Mouse (Mus musculus) liver, embryonic 11.5 days (tissue): ENCODE data around the gene Xrcc6. TPM values are rescaled to one million over a fixed set of nuclear protein-coding genes. Genes with fewer than 3 reads are reported as not detected.
A peak's percentile ranks its signal among the peaks of the same experiment; 100 is the strongest.

Experiments used
- ATAC-seq: fragments of 200-750 bp; cut with Nextera tagmentation; replicated peaks from 2 replicates; pipeline ENCODE4 v1.8.0; 2017; ENCODE audit warnings: moderate number of reproducible peaks, mild to moderate bottlenecking, moderate TSS enrichment, moderate library complexity; ENCODE audit not compliant: low FRiP score
- DNase-seq: peaks from one replicate; pipeline ENCODE4 v3.0.0-alpha.2; 2017; ENCODE audit warnings: low spot score
- H3K27ac ChIP-seq: fragments of 300-500 bp; sonication (generic); 2 replicates; pipeline ENCODE4 v1.5.1; 2014; ENCODE audit warnings: mild to moderate bottlenecking, low read depth, low read length, control low read depth
- H3K27me3 ChIP-seq: fragments of 300-500 bp; sonication (generic); replicated peaks from 2 replicates; pipeline ENCODE4 v1.6.1; 2014; ENCODE audit warnings: low read length, mixed read lengths; ENCODE audit not compliant: control insufficient read depth, insufficient read depth
- H3K36me3 ChIP-seq: fragments of 300-500 bp; sonication (generic); 2 replicates; pipeline ENCODE4 v1.6.1; 2014; ENCODE audit warnings: mild to moderate bottlenecking, low read length, moderate library complexity, mixed read lengths; ENCODE audit not compliant: control insufficient read depth, insufficient read depth
- H3K4me1 ChIP-seq: fragments of 300-500 bp; sonication (generic); replicated peaks from 2 replicates; pipeline ENCODE4 v1.6.1; 2014; ENCODE audit warnings: low read length, mixed read lengths; ENCODE audit not compliant: control insufficient read depth, insufficient read depth
- H3K4me2 ChIP-seq: fragments of 300-500 bp; sonication (generic); 2 replicates; pipeline ENCODE4 v1.6.1; 2014; ENCODE audit warnings: mild to moderate bottlenecking, control low read depth, moderate library complexity
- H3K4me3 ChIP-seq: fragments of 300-500 bp; sonication (generic); 2 replicates; pipeline ENCODE4 v1.5.1; 2014; ENCODE audit warnings: low read depth, low read length, control low read depth
- H3K9ac ChIP-seq: fragments of 300-500 bp; sonication (generic); 2 replicates; pipeline ENCODE4 v1.6.1; 2014; ENCODE audit warnings: low read depth, low read length, control low read depth
- H3K9me3 ChIP-seq: fragments of 300-500 bp; sonication (generic); 2 replicates; pipeline ENCODE4 v1.6.1; 2016; ENCODE audit warnings: low read length, inconsistent platforms, mixed read lengths; ENCODE audit not compliant: control insufficient read depth
- WGBS: fragments of 180-500 bp; shearing (Covaris S2); extraction: QIAGEN DNeasy Blood & Tissue Kit; methylation state at CpG from one replicate; pipeline ENCODE4 v1.1.7; 2014; 5-methylcytosine and 5-hydroxymethylcytosine counted together
- polyA plus RNA-seq: library from polyadenylated mRNA; unstranded; fragments of >200 nt; fragmentation: Nextera tagmentation; extraction: Ambion mirVana; gene quantifications from 2 replicates; pipeline ENCODE4 v1.2.1, GENCODE M21; 2014

Xrcc6 gene
- polyA plus RNA-seq, 1 experiment from 2014 or later: 133 TPM

DNA sequence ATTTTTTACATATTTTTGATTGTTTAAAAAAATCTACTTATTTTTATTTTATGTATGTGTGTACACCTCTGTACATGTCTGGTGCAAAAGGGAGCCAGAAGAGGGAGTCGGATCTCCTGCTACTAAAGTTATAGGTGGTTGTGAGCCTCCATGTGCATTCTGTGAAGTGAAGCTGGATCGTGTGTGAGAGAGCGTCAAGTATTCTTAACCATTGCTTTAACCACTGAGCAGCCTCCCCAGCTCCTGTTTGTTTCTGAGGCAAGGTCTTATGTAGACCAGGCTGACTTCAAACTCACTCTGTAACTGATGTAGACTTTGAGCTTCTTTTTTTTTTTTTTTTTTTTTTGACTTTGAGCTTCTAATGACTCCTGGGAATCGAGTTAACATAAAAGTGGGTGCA is 29.8 kb downstream of the Xrcc6 start:
- ATAC-seq: no peak
- Histone ChIP-seq H3K4me3 (peak overlapping the region; percentile 37), H3K4me1 (peaks cover 19% of the 10 kb centered on the region), H3K36me3 (peaks cover 10% of the 10 kb centered on the region), H3K9ac (peak overlapping the region; percentile 53; the same call in 1 of the 2 replicates), H3K27ac (no peak overlapping the region), H3K9me3 (no peaks in the 10 kb centered on the region), H3K4me2 (peak overlapping the region; percentile 90), H3K27me3 (no peaks in the 10 kb centered on the region)
- 66% methylated on average over 4 of the region's 4 CpGs for WGBS
- DNase-seq: no peak

DNA sequence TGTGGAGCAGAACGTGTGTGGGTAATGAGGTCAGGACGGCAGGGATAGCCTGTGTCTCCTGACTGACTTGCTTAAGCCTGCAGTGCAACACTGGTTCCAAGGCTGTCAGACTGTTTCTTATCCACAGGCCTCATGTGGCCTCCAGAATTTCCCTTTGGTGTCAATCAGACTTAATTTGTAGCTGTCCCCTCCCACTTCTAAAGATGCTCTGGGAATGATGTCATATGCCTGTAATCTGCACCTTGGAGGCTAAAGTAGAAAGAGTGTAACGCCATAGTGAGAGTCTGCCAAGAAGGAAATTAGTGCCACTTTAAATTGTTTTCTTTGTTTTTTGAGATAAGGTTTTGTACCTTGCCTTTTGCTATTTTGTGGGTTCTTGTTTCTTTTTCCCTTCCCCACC is 31.7 kb downstream of the Xrcc6 start:
- H3K9me3 ChIP-seq: no peaks in the 10 kb centered on the region

DNA sequence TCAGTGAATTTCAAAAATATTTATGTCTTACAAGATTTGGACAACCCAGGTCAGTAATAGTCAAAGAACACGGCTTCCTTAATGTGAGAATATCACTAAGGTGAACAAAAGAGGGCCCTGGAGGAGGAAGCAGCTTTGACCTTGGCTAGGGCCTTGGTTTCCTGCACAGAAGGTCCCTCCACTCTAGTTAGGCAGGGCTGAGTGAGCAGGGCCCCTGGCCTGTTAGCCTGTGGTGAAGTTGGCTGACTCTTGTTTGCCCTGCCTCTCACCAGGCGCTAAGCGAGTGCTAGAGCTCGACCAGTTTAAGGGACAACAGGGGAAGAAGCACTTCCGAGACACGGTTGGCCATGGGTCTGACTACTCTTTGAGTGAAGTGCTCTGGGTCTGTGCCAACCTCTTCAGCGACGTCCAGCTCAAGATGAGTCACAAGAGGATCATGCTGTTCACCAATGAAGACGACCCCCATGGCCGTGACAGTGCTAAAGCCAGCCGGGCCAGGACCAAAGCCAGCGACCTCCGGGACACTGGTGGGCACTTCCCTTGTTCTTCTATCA is 35.0 kb downstream of the Xrcc6 start:
- DNase-seq (no peak), ATAC-seq (no peak)
- Histone ChIP-seq H3K27ac (no peak overlapping the region), H3K36me3 (peaks cover 46% of the 10 kb centered on the region), H3K4me3 (no peak overlapping the region), H3K4me1 (peaks cover 2% of the 10 kb centered on the region; the same call in 1 of the 2 replicates), H3K4me2 (no peak overlapping the region), H3K27me3 (no peaks in the 10 kb centered on the region), H3K9ac (no peak overlapping the region), H3K9me3 (no peaks in the 10 kb centered on the region)
- 85% methylated on average over 13 of the region's 13 CpGs for WGBS

More for the DNA sequence above, 31.7 kb downstream of the Xrcc6 start:
- Histone ChIP-seq H3K27me3 (no peaks in the 10 kb centered on the region), H3K36me3 (peaks cover 20% of the 10 kb centered on the region), H3K4me2 (no peak overlapping the region), H3K9ac (no peak overlapping the region), H3K4me3 (no peak overlapping the region), H3K27ac (no peak overlapping the region), H3K4me1 (peaks cover 13% of the 10 kb centered on the region)
- ATAC-seq: no peak
- WGBS: 82% methylated on average over 3 of the region's 3 CpGs
- DNase-seq: no peak

DNA sequence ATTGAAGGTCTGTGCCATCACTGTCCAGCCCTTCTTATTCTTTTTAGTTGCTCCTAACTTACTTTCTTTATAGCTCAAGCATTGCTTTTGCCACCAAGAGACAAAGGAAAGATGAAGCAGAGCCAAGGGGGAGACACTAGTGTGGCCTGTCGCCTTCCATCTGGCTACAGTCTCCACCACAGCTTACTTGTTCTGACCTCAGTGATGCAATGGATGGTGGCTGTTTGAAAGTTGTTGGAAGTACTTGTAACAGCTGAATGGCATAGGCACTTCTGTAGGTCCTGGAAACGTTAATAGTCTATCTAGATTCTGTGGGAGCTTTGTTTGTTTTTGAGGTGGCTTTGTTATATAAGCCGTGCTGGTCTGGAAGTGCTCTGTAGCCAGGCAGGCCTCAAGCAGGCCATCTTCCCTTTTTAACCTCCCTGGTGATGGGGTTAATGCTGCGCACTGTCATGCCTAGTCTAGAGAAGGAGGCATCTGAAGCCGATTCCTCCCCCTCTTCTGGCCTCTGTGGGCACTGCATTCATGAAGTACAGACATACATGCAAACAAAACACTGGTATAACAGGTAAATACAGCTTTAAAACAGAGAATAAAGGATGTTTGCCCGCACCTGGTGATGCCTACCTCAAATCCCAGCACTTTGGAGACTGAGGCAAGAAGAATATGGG is 36.5 kb downstream of the Xrcc6 start:
- no peaks in the 10 kb centered on the region for H3K4me1 ChIP-seq
- H3K27ac ChIP-seq: no peak overlapping the region
- no peak overlapping the region for H3K4me3 ChIP-seq
- no peak overlapping the region for H3K9ac ChIP-seq
- ATAC-seq (no peak), DNase-seq (no peak)
- no peaks in the 10 kb centered on the region for H3K9me3 ChIP-seq
- peaks cover 53% of the 10 kb centered on the region for H3K36me3 ChIP-seq
- no peak overlapping the region for H3K4me2 ChIP-seq
- H3K27me3 ChIP-seq: no peaks in the 10 kb centered on the region
- WGBS: 88% methylated on average over 6 of the region's 6 CpGs

DNA sequence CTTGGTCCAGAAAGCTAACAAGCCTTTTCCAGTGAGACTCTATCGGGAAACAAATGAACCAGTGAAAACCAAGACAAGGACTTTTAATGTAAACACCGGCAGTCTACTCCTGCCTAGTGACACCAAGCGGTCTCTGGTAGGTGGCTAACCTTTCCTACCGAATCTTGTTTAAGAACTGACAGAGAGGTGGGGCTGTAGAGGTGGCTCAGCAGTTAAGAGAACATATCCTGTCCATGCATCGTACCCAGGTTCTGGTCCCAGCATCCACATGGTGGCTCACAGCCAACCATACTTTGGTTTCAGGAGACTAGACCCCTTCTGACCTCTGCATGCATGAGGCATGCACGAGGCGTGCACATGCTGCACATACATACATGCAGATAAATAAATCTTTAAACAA is 39.6 kb downstream of the Xrcc6 start:
- H3K4me1 ChIP-seq: no peaks in the 10 kb centered on the region
- no peak overlapping the region for H3K27ac ChIP-seq
- no peak overlapping the region for H3K4me3 ChIP-seq
- WGBS: 93% methylated on average over 7 of the region's 7 CpGs
- no peaks in the 10 kb centered on the region for H3K27me3 ChIP-seq
- DNase-seq (no peak), ATAC-seq (no peak)
- peaks cover 63% of the 10 kb centered on the region for H3K36me3 ChIP-seq
- H3K4me2 ChIP-seq: no peak overlapping the region
- H3K9ac ChIP-seq: no peak overlapping the region
- H3K9me3 ChIP-seq: no peaks in the 10 kb centered on the region

DNA sequence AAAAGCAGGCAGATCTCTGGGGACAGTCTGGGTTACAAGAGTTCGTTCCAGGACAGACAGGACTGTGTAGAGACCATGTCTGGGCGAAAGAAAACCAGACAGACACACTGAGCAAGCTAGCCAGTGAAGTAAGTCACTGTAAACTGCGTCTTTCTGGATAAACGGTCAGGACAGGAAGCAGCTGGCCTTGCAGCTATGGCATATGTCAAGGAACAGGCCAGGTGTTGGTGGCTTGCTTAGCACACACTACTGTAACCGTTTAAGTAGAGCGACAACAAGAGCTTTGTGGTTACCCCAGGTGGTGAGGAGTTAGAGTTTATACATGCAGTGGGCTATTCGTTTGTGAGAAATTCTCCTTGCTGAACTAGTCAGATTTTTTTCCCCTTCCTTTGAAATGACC is 40.1 kb downstream of the Xrcc6 start:
- no peak overlapping the region for H3K27ac ChIP-seq
- ATAC-seq (no peak), DNase-seq (no peak)
- H3K9ac ChIP-seq: no peak overlapping the region
- no peaks in the 10 kb centered on the region for H3K27me3 ChIP-seq
- no peak overlapping the region for H3K4me2 ChIP-seq
- H3K4me1 ChIP-seq: no peaks in the 10 kb centered on the region
- no peak overlapping the region for H3K4me3 ChIP-seq
- WGBS: 90% methylated on average over 7 of the region's 7 CpGs
- peaks cover 66% of the 10 kb centered on the region for H3K36me3 ChIP-seq
- no peaks in the 10 kb centered on the region for H3K9me3 ChIP-seq

DNA sequence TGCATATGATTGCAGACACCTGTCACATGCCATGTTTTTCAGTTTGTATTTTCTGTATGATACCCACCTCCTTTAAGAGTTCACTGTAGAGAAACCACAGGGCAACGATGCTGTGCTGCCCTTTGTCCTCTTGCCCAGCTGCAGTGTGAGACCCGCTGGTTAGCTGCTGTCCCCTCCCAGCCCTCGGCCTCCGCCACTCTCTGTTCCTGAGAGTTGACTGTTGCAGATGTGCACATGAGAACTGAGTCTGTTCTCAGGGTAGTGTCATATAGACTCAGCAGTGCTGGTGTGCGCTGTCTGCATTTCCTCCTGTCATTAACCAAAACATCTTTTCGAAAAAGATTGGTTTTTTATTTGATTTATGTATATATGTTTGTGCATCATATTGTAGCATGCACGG is 44.8 kb downstream of the Xrcc6 start:
- no peak overlapping the region for H3K4me2 ChIP-seq
- 90% methylated on average over 7 of the region's 7 CpGs for WGBS

DNA sequence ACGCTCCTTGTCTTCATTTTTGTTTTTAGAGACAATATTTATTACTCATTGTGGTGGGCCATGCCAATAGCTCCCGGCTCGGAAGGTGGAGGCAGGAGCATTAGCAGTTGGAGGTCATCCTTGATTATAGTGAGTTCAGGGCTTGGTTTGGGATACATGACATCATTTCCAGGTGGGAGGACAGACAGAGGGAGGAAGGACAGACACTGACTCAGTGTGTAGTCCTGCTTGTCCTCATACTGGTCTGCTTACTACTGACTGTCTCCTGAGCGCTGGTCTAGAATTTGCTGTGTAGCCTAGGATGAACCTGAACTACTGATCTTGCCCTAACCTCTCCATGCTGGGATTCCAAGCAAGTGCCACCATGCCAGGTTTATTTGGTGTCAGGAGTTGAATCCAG is 46.1 kb downstream of the Xrcc6 start, which contains the start of gene Desi1:
Gene Desi1, minus strand, starts transcription at position 101 of the 400 bp plus-strand sequence.
- Histone ChIP-seq H3K9me3 (no peaks in the 10 kb centered on the region), H3K4me2 (no peak within 1 kb of the TSS), H3K27ac (no peak within 1 kb of the TSS), H3K36me3 (peaks cover 43% of the 10 kb centered on the region), H3K4me3 (no peak within 1 kb of the TSS), H3K27me3 (no peaks in the 10 kb centered on the region), H3K9ac (no peak within 1 kb of the TSS; the same call in 1 of the 2 replicates), H3K4me1 (no peaks in the 10 kb centered on the region)
- 95% methylated on average over 4 of the region's 4 CpGs for WGBS
- ATAC-seq: no peak
- no peak for DNase-seq

More for the DNA sequence above, 44.8 kb downstream of the Xrcc6 start:
- no peak overlapping the region for H3K9ac ChIP-seq
- no peaks in the 10 kb centered on the region for H3K4me1 ChIP-seq
- peaks cover 44% of the 10 kb centered on the region for H3K36me3 ChIP-seq
- no peaks in the 10 kb centered on the region for H3K9me3 ChIP-seq
- H3K4me3 ChIP-seq: no peak overlapping the region
- ATAC-seq (no peak), DNase-seq (no peak)
- H3K27me3 ChIP-seq: no peaks in the 10 kb centered on the region
- no peak overlapping the region for H3K27ac ChIP-seq
